Mouse (Mus musculus): ENCODE data around the gene Hmgcr. TPM values are rescaled to one million over a fixed set of nuclear protein-coding genes. Genes with fewer than 3 reads are reported as not detected.
A peak's percentile ranks its signal among the peaks of the same experiment; 100 is the strongest.
"Not testable (repeated sequence)": the region's sequence is repeated elsewhere in the genome, so short reads cannot be mapped to it uniquely, and the experiment has no call there.

The Hmgcr gene
- polyA plus RNA-seq, 1 experiment from 2014 or later, result 153 TPM

GRCm38 (mm10) chr13:96680163-96681087 lies 9.7 kb upstream of the Hmgcr start:
- Histone ChIP-seq H3K27me3 (ENCODE audit: low read depth, poor library complexity, severe bottlenecking) (no peaks in the 10 kb centered on the region), H3K9me3 (replicated peaks) (no peaks in the 10 kb centered on the region), H3K4me1 (no peaks in the 10 kb centered on the region), H3K27ac (replicated peaks) (no peak overlapping the region), H3K36me3 (no peaks in the 10 kb centered on the region), H3K4me3 (no peak overlapping the region)
- WGBS, result 88% methylated on average over 9 of the region's 9 CpGs
- DNase-seq (ENCODE audit: low spot score), result no peak

- H3K4me3 ChIP-seq, result no peak overlapping the region
- no peaks in the 10 kb centered on the region for H3K9me3 ChIP-seq (replicated peaks)
- H3K4me1 ChIP-seq, result no peaks in the 10 kb centered on the region
- no peaks in the 10 kb centered on the region for H3K36me3 ChIP-seq
- no peaks in the 10 kb centered on the region for H3K27me3 ChIP-seq (ENCODE audit: low read depth, poor library complexity, severe bottlenecking)
- no peak overlapping the region for H3K27ac ChIP-seq (replicated peaks)
- WGBS, result 88% methylated on average over 6 of the region's 6 CpGs
- DNase-seq (ENCODE audit: low spot score), result no peak
Observed at GRCm38 (mm10) chr13:96678616-96679015, 7.9 kb upstream of the Hmgcr start.

- no peaks in the 10 kb centered on the region for H3K4me1 ChIP-seq
- no peak overlapping the region for H3K27ac ChIP-seq (replicated peaks)
- H3K4me3 ChIP-seq, result no peak overlapping the region
- 77% methylated on average over 1 of the region's 1 CpGs for WGBS
- no peaks in the 10 kb centered on the region for H3K9me3 ChIP-seq (replicated peaks)
- H3K36me3 ChIP-seq, result no peaks in the 10 kb centered on the region
- DNase-seq (ENCODE audit: low spot score), result no peak
- no peaks in the 10 kb centered on the region for H3K27me3 ChIP-seq (ENCODE audit: low read depth, poor library complexity, severe bottlenecking)
Observed at GRCm38 (mm10) chr13:96677071-96677470, 6.3 kb upstream of the Hmgcr start.

DNA sequence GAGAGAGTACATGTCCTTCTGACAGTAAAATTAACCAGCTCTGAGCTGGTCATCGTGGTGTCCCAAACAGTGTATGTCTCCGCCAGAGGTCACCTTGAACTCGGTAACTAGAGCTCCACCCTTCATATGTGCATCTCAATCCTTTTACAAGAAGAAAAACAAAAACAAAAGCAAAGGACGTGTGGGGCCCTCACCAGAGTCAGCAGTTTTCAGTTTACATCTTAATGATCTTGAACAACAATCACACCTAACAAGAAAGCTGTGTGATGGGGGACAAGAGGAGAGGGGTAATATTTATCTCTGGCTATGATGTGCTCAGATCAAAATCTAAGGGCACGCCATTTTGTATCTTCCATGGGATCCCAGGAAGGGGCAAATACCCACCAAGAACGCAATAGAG lies 5.0 kb upstream of the Hmgcr start:
- Histone ChIP-seq H3K27me3 (ENCODE audit: low read depth, poor library complexity, severe bottlenecking) (no peaks in the 10 kb centered on the region), H3K4me3 (no peak overlapping the region), H3K9me3 (replicated peaks) (no peaks in the 10 kb centered on the region), H3K27ac (replicated peaks) (no peak overlapping the region), H3K4me1 (peaks cover 7% of the 10 kb centered on the region), H3K36me3 (no peaks in the 10 kb centered on the region)
- 84% methylated on average over 6 of the region's 6 CpGs for WGBS
- no peak for DNase-seq (ENCODE audit: low spot score)

DNA sequence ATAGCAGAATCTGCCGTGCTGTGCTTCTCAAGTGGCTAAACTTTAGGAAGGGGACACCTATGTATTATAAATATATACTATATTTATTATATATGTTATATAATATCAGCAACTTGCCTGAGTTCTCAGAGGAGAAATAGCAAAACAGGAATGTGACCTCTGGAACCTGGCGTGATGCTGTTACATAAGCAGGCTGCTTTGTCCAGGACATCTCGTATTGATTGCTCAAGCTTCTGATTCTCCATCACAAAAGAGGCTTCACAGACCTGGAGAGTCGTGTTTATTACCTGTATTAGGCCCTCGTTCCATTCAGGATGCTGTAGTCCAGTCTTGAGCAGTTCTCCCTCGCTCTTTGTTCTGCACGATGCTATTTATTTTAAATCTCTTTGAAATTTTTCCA lies 3.1 kb upstream of the Hmgcr start:
- 91% methylated on average over 7 of the region's 7 CpGs for WGBS
- Histone ChIP-seq H3K36me3 (no peaks in the 10 kb centered on the region), H3K9me3 (replicated peaks) (no peaks in the 10 kb centered on the region), H3K27ac (replicated peaks) (no peak overlapping the region), H3K4me3 (no peak overlapping the region), H3K4me1 (peaks cover 17% of the 10 kb centered on the region), H3K27me3 (ENCODE audit: low read depth, poor library complexity, severe bottlenecking) (no peaks in the 10 kb centered on the region)
- DNase-seq (ENCODE audit: low spot score), result no peak

DNA sequence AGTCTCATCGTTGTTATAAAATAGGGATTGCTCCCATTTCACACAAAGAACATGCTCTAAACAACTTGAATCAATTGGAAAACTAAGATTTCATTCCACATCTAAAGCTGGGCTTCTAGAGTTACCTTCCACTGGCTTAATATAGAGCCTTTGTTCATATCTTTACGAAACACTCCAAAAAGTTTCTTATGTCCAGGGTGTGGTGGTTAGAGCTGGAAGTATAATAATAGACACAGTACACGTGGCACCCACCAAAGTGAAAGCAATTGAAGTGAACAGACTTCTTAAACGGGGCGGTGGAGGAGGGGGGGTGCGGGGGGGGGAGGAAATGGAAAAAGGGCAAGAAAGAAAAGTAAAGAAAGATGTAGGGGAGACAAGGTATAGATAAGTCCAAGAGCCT lies 1.5 kb upstream of the Hmgcr start:
- Histone ChIP-seq H3K36me3 (peaks cover 4% of the 10 kb centered on the region; the same call in 1 of the 2 replicates), H3K4me1 (peaks cover 33% of the 10 kb centered on the region), H3K4me3 (no peak overlapping the region), H3K27me3 (ENCODE audit: low read depth, poor library complexity, severe bottlenecking) (no peaks in the 10 kb centered on the region), H3K9me3 (replicated peaks) (no peaks in the 10 kb centered on the region), H3K27ac (replicated peaks) (peak overlapping the region; percentile 99; the same call in 1 of the 2 replicates)
- WGBS, result 92% methylated on average over 6 of the region's 6 CpGs
- DNase-seq (ENCODE audit: low spot score), result no peak

DNA sequence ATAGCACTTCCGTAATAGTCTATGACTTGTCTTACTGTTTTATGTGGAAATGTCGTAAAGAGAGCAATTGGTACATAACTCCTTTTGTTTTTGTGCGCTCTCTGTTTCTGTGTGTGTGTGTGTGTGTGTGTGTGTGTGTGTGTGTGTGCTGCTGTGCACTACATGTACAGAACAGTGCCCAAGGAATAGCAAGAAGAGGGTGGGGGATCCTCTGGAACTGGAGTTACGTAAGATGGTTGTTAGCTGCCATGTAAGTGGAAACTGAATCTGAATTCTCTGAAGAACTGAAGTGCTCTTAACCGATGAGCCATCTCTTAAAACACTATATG lies 1.1 kb upstream of the Hmgcr start:
- Histone ChIP-seq H3K27ac (replicated peaks) (peak overlapping the region; percentile 99), H3K36me3 (peaks cover 8% of the 10 kb centered on the region), H3K4me3 (no peak overlapping the region), H3K27me3 (ENCODE audit: low read depth, poor library complexity, severe bottlenecking) (no peaks in the 10 kb centered on the region), H3K4me1 (peaks cover 37% of the 10 kb centered on the region), H3K9me3 (replicated peaks) (no peaks in the 10 kb centered on the region)
- 95% methylated on average over 5 of the region's 5 CpGs for WGBS
- no peak for DNase-seq (ENCODE audit: low spot score)

GRCm38 (mm10) chr13:96671078-96671905 lies 556 bp upstream of the Hmgcr start:
- Histone ChIP-seq H3K27me3 (ENCODE audit: low read depth, poor library complexity, severe bottlenecking) (no peaks in the 10 kb centered on the region), H3K4me1 (peaks cover 41% of the 10 kb centered on the region), H3K9me3 (replicated peaks) (no peaks in the 10 kb centered on the region), H3K4me3 (peak overlapping the region; percentile 93), H3K27ac (replicated peaks) (peak overlapping the region; percentile 99), H3K36me3 (peaks cover 14% of the 10 kb centered on the region)
- no peak for DNase-seq (ENCODE audit: low spot score)
- WGBS, result 14% methylated on average over 31 of the region's 31 CpGs

GRCm38 (mm10) chr13:96670019-96670405 lies 724 bp downstream of the Hmgcr start:
- H3K9me3 ChIP-seq (replicated peaks), result no peaks in the 10 kb centered on the region
- 8% methylated on average over 13 of the region's 13 CpGs for WGBS

GRCm38 (mm10) chr13:96664419-96664974 lies 6.2 kb downstream of the Hmgcr start:
- Histone ChIP-seq H3K9me3 (replicated peaks) (no peaks in the 10 kb centered on the region), H3K27me3 (ENCODE audit: low read depth, poor library complexity, severe bottlenecking) (no peaks in the 10 kb centered on the region), H3K4me3 (no peak overlapping the region), H3K4me1 (peaks cover 31% of the 10 kb centered on the region), H3K36me3 (peaks cover 82% of the 10 kb centered on the region), H3K27ac (replicated peaks) (no peak overlapping the region)
- 94% methylated on average over 7 of the region's 7 CpGs for WGBS
- no peak for DNase-seq (ENCODE audit: low spot score)

More at GRCm38 (mm10) chr13:96670019-96670405, 724 bp downstream of the Hmgcr start:
- Histone ChIP-seq H3K4me3 (peak overlapping the region; percentile 93), H3K27ac (replicated peaks) (peak overlapping the region; percentile 99), H3K27me3 (ENCODE audit: low read depth, poor library complexity, severe bottlenecking) (no peaks in the 10 kb centered on the region), H3K4me1 (peaks cover 41% of the 10 kb centered on the region), H3K36me3 (peaks cover 26% of the 10 kb centered on the region)
- DNase-seq (ENCODE audit: low spot score), result no peak

DNA sequence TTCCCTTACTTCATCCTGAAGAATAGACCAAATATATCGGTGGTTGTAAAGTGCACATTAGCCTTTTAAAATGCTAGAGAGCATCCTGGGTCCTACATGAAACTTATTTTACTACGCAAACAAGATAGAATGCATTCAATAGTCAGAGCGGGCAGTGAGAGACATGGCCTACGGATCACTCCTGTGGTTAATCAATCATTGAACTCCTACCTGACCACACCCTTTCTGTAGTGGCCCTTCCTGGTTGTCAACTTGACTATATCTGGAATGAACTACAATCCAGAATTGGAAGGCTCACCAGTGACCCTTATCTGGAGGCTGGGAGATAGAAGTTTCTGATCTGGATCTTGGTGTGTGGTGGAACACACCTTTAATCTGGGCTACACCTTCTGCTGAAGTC lies 7.6 kb downstream of the Hmgcr start:
- H3K4me3 ChIP-seq; H3K9me3 ChIP-seq (replicated peaks); H3K27ac ChIP-seq (replicated peaks); DNase-seq (ENCODE audit: low spot score); H3K27me3 ChIP-seq (ENCODE audit: low read depth, poor library complexity, severe bottlenecking): not testable (repeated sequence)
- peaks cover 17% of the 10 kb centered on the region for H3K4me1 ChIP-seq
- 96% methylated on average over 4 of the region's 4 CpGs for WGBS
- H3K36me3 ChIP-seq, result peaks cover 95% of the 10 kb centered on the region

DNA sequence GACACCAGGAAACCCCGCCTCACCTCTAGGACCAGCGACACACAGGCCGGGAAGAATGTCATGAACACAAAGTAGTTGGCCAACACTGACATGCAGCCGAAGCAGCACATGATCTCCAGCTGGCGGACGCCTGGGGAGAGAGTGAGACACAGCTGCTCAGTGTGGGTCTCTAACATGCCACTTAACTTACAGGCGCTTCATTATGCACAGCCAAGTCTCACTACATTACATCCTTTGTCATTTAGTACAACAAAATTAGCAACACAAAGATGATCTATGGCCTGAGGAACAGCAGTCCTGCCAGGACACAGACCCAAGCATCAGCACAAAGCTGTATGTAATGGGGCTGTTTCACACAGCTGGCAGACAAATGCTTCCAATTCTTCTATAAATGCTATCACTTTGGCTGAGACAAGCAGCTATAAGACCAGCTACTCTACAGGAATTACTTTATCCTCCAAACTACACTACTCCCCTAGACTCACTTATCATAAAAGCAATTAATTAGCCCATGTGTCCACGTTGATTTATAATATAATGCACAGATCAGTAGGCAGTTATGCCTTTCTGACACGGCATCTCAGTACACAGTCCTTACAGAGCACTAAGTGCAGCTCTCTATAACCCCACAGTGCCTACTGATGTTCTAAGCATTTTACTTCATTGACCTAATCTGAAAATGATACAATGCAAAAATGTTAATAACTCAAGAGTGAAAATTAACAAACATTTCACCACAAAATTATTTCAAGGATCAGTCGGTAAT lies 10.5 kb downstream of the Hmgcr start:
- no peaks in the 10 kb centered on the region for H3K4me1 ChIP-seq
- H3K27ac ChIP-seq (replicated peaks), result no peak overlapping the region
- H3K4me3 ChIP-seq, result no peak overlapping the region
- no peaks in the 10 kb centered on the region for H3K27me3 ChIP-seq (ENCODE audit: low read depth, poor library complexity, severe bottlenecking)
- 87% methylated on average over 10 of the region's 10 CpGs for WGBS
- no peaks in the 10 kb centered on the region for H3K9me3 ChIP-seq (replicated peaks)
- H3K36me3 ChIP-seq, result peaks cover 100% of the 10 kb centered on the region
- DNase-seq (ENCODE audit: low spot score), result no peak
